Mouse (Mus musculus) thymus, adult 2 months (tissue): ENCODE data around the gene Gm20388.

Experiments used
- CTCF ChIP-seq: fragments of 200-500 bp; IDR thresholded peaks from 2 replicates; pipeline ENCODE4 v1.5.1; 2012; ENCODE audit warnings: mild to moderate bottlenecking, control low read depth, low read length, moderate library complexity, borderline replicate concordance; ENCODE audit not compliant: control insufficient read depth, poor library complexity, insufficient read depth; ENCODE audit errors: extremely low read depth
- POLR2A ChIP-seq: fragments of 200-500 bp; IDR thresholded peaks from 2 replicates; pipeline ENCODE4 v1.6.1; 2012; ENCODE audit warnings: mild to moderate bottlenecking, low read length, control low read depth, moderate library complexity; ENCODE audit not compliant: control insufficient read depth, poor library complexity, insufficient read depth; ENCODE audit errors: extremely low read depth

- no peak for TF ChIP-seq CTCF
- no peak for TF ChIP-seq POLR2A
Measured at GRCm38 (mm10) chr8:123248596-123248995, 3338.0 kb downstream of the Gm20388 start.
